Mouse (Mus musculus) subcutaneous adipose tissue, adult 2 months (tissue): ENCODE measurements around the gene Ahr. TPM values are rescaled to one million over a fixed set of nuclear protein-coding genes. Genes with fewer than 3 reads are reported as not detected.

Experiments
- polyA plus RNA-seq: library from polyadenylated mRNA; depleted of rRNA; stranded (reverse); fragments of >200 nt; gene quantifications from 2 replicates; pipeline ENCODE4 v1.2.3, GENCODE M21; 2012; ENCODE audit warnings: low replicate concordance; rRNA removed

The Ahr gene
- polyA plus RNA-seq = 4.5 and 9.6 TPM in 2 replicates

GRCm38 (mm10) chr12:35534754-35535236 is at the start of gene Ahr:
Ahr (minus strand) TSS chr12:35535038.

